Mouse (Mus musculus): Measurements from ENCODE around the gene Adarb1.

- TF ChIP-seq CTCF (IDR thresholded peaks at IDR 0.05; ENCODE audit: borderline replicate concordance, extremely low read depth, insufficient read depth, insufficient read length) = no peak
- no peak for TF ChIP-seq POLR2A (IDR thresholded peaks at IDR 0.05; ENCODE audit: borderline replicate concordance, extremely low read depth, insufficient read depth, insufficient read length, poor library complexity, severe bottlenecking)
Observed at GRCm38 (mm10) chr10:77454795-77455194, 36.7 kb upstream of the Adarb1 start.

Measured in brain, embryonic 14.5 days (tissue).